Mouse (Mus musculus) kidney, adult 18-20 months (tissue): ENCODE data around the gene Tor2a.

Source experiments
- DNase-seq: peaks from one replicate; pipeline ENCODE4 v3.0.0; 2021

Gene Tor2a

DNA sequence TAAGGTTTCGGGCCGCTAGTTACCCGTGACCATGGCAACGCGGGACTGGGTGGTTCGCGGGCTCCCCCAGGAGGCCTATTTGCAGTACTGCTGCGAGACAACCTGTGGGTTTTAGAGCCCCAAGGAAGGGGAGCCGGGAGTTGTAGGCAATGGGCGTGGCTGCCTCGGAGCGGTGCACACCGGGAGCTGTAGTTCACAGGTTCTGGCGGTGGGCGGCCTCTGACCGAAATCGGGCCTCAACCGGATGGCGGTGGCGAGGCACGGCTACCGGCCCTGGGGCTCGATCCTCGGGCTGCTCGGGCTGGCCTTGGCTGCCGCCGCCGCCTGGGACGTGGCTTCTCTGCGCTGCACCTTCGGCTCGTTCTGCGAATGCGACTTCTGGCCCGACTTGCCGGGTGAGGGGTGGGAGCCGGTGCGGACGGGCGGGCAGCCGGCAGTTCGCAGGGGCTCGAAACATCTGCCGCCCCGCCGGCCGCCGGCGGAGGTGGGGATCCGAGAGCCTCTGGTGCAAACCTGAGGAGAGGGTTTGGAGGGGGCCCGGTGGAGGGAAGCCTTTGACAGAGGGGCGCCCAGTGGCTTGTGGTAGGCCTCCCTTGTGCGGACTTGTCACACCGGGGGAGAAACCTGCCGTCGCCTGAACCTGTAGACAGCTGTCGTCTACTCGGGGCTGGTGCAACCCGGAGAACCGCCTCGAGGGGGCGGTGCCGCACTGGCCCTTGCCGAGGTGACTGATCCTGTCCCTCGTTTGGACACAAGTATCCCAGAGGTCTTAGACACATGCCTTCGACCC, at the start of gene Tor2a:
Tor2a (plus strand) TSS at position 179 of the 790 bp plus-strand sequence.
- DNase-seq = peak; percentile 94

DNA sequence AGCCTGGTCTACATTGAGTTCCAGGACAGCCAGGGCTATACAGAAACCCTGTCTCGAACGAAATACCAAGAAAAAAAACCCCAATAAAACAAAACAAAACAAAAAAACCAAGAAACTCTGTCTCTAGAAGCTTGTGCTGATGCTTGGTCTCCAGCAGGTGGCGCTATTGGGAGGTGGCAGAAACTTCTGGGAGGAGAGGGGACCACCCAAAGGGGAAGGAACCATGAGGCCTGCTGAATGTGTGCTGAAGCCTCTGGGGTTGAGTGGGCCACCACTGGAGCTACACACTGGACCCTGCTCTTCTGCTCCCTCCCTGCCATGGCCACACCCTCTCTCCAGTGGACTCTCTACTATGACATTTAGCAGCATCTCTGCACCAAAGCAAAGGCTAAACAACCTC, 48.4 kb upstream of the Tor2a start:
- no peak for DNase-seq

DNA sequence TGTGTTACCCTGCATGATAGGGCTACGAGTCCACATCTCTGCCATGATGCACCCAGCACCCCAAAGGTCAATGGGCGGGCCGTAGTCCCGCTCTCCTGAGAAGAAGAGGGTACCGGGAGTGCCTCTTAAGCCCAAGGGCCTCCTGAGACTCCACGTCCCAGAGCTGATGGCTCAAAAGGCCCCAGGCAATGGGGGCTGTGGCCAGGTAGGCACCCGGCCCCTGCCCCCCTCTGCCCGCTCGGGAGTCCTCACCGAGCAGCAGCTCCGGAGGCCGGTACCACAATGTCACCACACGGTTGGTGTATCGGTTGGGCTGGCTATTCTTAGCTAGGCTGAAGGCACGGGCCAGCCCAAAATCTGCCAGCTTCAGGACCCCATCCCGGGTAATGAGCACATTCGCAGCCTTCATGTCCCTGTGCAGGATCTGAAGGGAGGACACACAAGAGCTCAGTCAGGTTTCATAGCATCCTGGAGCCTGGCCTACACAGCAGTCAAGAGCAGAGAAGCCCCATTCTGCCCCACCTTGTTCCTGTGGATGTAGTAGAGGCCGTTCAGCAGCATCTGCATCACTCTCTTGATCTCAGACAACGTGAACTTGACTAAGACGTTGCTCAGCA, 47.4 kb upstream of the Tor2a start:
- no peak for DNase-seq

DNA sequence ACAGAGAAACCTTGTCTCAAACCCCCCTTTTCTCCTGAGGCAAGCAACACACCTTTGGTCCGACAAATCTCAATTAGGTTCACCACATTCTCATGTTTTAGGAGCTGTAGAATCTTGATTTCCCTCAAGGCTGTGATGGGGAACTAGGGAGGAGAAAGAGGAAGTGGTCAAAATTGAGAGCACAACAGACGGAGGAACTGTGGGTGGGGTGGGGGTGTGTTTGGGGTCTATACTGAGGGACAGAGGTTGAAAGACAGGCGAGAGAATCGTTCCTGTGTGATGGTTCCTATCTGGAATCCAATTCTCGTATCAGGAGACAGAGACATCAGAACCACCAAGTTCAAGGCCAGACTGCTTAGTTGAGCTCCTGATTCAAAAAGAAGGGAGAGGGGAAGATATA, 46.6 kb upstream of the Tor2a start:
- DNase-seq = no peak

DNA sequence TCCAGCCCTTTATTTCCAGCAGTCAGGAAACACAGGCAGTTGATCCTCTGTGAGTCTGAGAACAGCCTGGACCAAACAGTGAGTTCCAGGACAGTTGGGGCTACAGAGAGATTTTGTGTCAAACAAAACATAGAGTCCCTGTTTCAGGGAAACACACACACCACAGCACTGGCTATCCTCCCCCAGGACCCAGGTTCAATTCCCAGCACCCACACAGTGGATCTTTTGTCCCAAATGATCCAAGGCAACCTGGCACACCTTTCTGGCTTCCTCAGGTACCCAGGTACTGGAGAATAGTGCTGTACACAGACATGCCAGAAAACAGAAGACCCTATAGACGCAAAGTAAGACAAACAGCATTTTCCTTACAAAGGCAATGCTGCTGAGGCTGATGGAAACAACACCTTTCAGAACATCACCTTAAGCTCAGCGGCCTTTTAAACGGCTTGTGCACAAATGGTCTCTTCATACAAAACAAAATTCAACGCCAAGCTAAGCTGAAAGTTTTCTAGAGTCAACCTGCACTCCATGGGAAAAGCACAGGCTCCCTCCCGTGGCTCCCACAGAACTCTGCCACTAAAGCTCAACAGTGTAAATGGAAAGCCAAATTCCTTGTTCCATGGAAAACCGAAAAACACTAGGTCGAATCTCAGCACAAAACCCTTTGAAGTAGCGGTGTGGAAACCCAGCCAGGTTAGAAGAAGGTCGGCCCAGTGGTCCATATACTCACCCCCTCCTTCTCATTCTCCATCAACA, 45.6 kb upstream of the Tor2a start:
- no peak for DNase-seq

DNA sequence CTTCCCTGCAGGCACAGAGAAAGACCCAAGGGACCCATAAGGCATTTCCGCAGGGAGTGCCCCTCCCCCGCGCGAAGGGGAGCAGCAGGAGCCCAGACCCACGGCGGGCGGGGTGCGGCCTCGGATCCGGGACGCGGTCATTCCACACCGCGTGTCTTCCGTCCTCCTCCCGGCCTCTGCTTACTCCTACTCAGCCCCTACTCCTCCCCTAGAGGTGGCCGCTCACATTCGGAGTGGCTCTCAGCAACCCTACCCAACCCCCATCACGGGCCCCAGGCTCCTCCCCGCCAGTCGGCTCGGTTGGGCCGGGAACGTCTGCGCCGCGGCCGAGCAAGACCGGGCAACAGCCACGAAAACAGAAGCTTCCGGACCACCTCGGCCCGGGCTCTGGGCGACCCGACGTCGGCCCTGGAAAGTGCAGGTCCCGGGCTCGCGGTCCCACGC, 44.9 kb upstream of the Tor2a start:
- peak; percentile 79 for DNase-seq

DNA sequence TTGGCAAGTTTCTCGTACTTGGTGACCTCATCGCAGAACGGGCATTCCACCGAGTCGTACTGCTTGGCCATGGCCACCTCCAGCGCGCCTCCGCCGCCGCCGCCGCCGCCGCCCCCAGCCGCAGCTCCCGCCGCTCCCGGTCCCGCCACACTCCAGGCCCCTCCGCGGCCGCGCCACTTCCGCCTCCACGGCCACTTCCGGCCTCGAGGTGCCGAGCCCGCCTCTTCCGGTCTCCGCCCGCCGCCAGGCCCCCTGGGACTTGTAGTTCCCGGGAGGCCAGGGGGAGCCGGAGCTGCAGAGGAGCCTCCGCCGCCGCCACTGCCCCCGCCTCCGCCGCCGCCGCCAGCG, 44.5 kb upstream of the Tor2a start:
- DNase-seq = peak; percentile 97

DNA sequence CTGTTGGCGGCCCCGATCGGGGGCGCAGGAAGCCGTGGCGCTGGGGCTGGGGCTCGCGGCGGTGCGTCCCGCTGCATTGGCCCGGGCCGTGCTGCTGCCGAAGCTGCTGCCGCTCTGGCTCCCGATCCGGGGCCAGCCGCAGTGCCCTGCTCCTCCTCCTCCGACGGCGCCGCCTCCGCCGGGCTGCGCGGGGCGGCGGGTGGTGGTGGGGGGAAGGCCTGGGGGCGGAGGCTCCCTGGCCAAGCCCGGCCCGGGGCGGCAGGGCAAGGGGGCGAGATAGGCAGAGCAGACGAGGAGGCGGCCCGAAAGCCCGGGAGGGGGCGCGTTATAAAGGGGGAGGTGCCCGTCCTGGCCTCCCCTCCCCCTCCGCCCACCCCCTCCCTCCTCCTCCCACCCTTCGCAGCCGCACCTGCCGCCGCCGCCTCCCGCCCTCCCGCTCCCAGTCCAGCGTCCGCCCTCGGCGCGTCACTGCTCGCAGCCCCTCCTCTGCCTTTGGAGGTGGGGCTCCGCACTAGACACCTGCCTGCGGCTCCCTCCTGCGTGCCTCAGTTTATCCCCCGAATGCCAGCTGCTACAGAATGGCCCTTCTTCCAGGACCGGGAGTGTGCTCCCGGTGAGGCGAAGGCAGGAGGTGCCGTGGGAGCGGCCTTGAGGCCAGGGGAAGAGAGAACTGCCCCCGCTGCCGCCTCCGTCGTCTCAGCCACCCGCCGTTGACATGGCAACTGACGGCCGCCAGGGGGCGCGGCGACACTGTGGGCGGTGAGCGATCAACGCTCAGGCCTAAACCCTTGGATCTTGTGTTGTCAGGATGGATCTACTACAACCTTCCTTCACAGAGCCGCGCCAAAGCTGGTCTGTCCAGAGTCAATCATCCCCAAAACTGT, 43.9 kb upstream of the Tor2a start, which contains the start of gene Cdk9:
Cdk9 (minus strand) TSS at position 143 of the 884 bp plus-strand sequence.
- DNase-seq = peak; percentile 95

DNA sequence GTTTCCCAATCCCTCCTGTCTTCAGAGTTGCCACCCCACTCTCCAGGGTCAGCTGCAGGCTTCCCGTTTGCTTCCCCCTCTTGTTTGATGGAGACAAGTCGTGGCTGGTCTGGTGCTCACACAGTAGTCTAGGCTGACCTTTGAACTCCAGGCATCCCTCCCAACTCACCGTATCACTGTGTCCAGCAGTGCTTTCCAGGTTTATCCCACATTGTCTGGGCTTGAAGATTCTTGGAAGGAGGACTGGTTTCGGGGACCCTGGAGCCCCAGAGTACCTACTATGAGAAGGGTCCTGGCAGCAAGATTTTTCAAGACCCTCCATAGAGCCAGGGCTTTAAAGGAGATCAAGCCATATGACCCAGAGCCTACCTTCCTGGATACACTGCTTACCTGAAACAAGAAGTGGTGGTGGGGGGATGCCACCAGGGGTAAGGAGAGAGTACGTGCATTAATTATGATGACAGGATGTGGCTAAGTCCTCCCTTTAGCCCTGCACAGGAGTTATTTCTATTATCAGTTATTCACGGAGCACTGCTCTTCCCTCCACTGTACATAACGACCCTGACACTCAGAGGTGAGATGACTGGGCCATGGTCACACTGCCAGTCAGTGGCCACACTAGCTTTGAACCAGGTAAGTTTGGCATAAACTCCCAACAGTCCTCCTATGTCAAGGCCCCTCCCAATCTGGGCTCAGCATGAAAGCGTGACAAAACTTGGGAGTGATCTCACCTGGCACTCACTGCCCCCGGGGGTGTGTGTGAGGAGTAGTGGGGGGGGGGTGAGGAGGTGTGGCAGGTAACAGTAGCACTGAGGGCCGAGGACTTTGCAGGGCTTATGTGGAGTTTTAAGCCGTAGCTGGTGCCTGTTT, 42.7 kb upstream of the Tor2a start:
- DNase-seq = no peak

DNA sequence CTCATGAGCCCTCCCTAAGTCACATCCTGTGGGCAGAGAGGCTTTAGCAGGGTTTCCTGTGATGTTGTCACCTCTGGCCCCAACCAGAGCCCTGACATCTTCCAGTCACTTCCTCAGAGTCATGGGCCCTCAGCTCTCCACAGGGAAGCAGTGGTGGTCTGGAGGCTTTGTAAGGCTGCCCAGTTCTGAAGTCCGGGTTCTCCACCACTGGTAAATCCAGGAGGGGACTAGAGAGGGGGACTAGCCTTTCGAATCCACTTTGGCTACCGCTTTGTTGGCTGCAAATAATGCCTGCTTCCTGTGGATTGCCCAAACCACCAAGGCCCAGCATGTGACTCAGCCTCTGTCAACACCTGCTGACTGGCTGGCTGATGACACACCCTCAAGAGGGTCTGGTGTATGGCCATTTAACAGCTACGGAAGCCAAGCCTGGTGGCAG, 42.0 kb upstream of the Tor2a start:
- DNase-seq = no peak

DNA sequence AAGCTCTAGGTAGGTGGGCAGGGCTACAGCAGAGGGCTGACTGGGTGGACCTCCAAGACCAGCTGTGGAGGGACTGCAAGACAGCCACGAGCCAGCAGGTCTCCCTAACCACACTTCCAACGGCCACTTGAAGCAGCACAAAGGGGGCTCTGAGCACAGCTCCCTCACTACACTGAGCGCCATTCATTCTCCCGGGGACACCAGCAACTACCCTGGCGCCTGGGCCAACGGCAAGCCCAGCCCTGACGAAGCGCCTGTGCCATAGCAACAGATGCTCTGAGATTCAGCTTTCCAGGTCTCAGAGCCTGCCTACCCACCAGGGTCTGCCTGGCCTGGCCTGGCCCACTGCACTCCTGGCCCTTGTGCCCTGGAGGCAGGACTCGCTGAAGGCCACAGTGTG, 38.3 kb upstream of the Tor2a start:
- DNase-seq = no peak

DNA sequence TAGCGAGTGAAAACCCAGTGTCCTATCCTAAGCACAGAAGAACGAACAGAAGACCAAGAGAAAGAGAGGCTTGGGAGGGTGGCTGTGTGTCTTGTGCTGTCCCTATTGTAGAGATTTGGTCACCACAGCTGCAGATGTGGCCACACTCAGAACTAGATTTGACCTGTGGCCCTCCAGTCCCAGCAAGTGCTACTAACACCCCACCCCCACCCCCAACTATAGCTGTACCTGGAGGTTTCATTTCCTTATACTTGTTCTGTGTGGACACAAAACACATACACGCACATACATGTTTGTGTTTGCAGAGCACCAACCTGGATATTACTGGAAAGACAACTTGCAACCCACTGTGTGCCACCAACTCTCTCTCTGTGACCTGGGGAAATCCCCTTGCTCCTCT, 37.0 kb upstream of the Tor2a start:
- DNase-seq = no peak

DNA sequence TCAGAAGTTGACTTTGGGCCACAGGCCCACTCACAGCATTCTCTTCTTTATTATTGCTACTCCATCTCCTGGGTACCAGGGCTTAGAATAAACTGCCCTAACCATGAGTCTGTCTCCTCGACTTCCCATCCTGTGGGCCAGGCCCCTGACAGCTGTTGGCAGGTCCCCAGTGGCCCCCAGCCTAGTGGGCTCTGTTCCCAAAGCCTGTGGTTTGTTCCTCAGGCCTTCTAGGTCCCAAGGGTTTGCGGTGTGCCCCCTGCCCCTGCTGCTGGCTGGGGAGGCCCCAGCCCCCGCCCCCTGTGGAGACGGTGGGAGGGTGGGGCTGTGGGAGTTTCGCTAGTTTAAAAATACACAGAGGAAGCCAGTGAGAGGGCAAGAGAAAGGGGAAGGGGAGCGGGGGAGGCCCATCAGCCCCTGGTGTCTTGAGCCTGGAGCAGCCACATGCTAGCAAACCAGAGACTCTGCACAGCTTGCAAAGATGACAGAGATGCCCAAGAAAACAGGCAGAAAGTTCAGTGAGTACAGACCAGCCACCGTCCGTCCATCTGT, 36.3 kb upstream of the Tor2a start, which contains the start of gene Sh2d3c:
Sh2d3c (plus strand) TSS at position 375 of the 549 bp plus-strand sequence.
- no peak for DNase-seq

DNA sequence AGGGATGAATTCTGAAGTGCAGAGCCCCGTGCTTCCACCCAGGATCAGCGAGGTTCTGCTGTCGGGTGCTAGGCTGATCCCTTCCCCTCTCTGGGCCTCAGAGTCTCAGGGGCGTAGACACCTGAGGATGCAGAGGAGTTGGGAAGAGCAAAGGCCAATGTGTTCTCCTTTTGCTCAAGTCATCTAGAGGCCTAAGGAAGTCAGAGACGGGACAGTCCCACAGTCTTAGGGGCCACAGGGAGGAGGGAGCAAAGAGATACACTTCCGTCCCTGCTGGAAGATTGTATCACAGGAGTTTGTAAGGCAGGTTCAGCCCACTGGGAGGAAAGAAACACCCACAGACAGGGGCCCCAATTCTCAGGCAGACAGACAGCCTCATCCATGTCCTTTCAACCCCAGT, 35.0 kb upstream of the Tor2a start:
- DNase-seq = no peak

DNA sequence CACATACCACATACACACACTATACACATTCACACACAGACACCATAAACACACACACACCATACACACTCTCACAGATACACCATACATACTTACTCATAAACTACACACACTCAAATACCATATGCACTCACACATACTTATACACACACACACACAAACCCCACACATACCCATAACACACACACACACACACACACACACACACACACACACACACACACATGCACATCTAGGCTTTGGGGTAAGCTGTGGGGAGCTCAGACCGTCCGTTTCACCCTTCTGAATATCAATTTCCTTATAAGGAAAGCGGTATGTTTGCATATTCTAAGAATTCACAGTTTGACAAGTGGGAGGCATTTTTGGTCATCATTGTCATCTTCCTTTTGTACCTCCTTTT, 34.5 kb upstream of the Tor2a start:
- no peak for DNase-seq

DNA sequence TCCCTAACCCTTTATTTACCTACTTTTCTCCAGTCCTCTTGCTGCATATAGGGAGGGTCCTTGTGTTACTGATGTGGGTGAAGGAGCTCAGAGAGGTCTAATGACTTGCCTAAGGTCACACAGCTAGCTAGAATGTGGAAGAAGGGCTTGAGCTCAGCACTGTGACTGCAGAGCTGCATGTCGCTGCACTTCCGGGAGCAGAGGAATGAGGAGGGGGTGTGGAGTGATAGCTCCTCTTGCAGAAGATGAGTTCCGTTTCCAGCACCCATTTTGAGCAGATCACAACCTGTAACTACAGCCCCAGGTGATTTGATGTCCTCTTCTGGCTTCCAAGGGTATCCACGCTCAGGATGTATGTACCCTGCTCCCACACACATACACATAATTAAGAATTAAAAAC, 32.9 kb upstream of the Tor2a start:
- no peak for DNase-seq

DNA sequence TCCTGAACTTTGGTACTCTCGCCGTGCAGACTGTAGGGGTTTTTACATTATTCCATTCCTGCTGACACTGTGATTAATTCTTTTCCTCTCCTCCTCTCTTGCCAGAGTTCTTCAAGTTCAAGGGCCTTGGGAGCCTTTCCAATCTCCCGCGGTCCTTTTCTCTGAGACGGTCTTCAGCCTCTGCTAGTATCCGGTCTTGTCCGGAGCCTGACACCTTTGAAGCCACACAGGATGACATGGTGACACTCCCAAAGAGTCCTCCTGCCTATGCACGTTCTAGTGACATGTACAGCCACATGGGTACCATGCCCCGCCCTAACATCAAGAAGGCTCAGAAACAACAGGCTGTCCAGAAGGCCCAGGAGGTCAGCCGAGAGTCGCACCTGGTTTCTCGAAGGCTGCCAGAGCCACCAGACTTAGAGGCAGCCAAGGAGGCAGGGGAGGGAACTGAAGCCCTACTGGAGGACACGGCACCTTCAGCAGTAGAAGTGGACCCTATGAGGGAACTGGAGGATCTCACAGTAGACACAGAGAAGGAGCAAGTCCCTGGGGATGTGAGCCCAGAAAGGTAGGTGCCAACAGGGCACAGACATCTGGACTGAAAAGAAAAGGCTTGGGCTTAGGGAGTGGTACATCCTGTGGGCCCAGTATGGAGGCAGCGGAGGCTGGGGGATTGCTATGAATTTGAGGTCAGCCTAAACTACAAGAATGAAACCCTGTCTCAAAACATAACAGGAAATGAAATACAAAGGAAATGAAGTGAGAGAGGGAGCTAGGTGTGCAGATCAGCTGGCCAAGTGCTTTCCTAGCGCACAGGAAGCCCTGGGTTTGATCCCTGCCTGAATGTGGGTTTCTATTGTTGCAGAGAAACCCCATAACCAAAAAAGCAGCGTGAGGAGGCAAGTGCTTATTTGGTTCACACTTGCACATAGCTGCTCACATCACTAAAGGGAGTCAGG, 31.9 kb upstream of the Tor2a start:
- no peak for DNase-seq

DNA sequence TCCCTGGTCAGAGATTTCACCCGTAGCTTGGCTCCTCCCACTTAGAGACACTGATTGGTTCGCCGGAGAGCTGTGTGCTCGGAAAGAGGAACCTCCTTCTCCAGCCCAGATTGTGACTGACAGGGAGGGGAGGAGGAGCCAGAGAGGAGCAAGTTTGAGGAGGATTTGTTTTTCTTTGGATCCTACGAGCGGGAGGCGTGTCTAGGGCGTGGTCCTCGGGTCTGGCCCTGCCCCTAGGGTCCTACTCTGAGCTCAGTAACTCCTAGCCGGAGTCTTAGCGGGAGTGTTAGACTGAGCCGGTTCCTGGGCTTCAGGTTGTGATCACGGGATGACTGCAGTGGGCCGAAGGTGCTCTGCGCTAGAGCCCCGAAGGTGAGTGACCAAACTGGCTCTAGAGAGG, 29.6 kb upstream of the Tor2a start:
- DNase-seq = peak; percentile 96

DNA sequence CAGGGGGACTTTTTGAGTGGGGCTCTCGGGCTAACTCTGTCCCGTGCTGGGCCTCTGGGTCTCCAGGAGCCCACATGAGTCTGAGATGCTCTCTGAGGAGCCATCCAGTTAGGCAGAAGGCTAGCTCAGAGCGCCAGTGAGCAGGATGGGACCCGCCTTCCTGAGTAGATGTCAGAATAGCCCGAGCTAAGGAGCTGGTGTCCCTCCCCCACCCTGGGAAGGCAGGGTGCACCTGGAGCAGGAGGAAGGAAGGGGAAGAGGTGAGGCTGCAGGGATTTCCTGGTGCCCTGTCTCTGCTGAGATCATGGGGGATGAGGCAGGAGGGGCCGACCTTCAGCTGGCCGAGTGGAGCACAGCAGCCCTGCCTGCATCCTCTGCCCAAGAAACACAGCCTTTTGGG, 28.6 kb upstream of the Tor2a start:
- peak; percentile 60 for DNase-seq

DNA sequence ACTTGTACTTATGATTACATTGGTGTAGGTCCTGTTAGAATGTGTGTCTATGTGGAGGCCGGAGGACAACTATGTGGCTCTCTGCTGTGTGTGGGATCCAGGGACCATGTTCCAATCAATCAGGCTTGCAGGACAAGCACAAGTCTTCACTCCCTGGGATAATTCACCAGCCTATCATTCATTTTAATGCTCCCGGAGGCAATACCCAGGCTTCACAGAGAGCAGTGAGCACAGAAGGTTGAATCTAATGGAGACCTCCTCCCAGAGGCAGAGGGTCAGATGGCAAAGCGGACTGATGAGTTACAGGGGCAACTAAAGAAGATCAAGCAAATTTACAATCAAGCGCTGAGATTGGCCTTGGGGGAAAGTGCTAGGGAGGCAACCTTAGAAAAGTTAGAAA, 27.5 kb upstream of the Tor2a start:
- DNase-seq = no peak
